Mouse (Mus musculus) hindbrain, embryonic 11.5 days (tissue): ENCODE measurements at regions not wholly inside any gene's neighbourhood (a gene's known extent, or its start where the extent isn't known, plus 50 kb on each side); places are given as distances from the start of the nearest gene placed in this dataset.
"Not testable (repeated sequence)": the region's sequence is repeated elsewhere in the genome, so short reads cannot be mapped to it uniquely, and the experiment has no call there.

Source experiments
- ATAC-seq: fragments of 200-750 bp; cut with Nextera tagmentation; 2 replicates; pipeline ENCODE4 v1.8.0; 2017; ENCODE audit warnings: mild to moderate bottlenecking, moderate TSS enrichment, moderate library complexity; ENCODE audit not compliant: low FRiP score
- DNase-seq: peaks from one replicate; pipeline ENCODE4 v3.0.0-alpha.2; 2015; ENCODE audit warnings: low spot score
- H3K27ac ChIP-seq: fragments of 300-500 bp; sonication (generic); 2 replicates; pipeline ENCODE4 v1.5.1; 2014; ENCODE audit warnings: mild to moderate bottlenecking, low read depth, low read length
- H3K27me3 ChIP-seq: fragments of 300-500 bp; sonication (generic); 2 replicates; pipeline ENCODE4 v1.6.1; 2014; ENCODE audit warnings: mild to moderate bottlenecking, low read length, moderate library complexity, mixed read lengths; ENCODE audit not compliant: control insufficient read depth, insufficient read depth
- H3K36me3 ChIP-seq: fragments of 300-500 bp; sonication (generic); 2 replicates; pipeline ENCODE4 v1.6.1; 2014; ENCODE audit warnings: mild to moderate bottlenecking, low read length, moderate library complexity, mixed read lengths; ENCODE audit not compliant: control insufficient read depth, insufficient read depth
- H3K4me1 ChIP-seq: fragments of 300-500 bp; sonication (generic); replicated peaks from 2 replicates; pipeline ENCODE4 v1.6.1; 2014; ENCODE audit warnings: low read length, mixed read lengths; ENCODE audit not compliant: control insufficient read depth, insufficient read depth
- H3K4me2 ChIP-seq: fragments of 300-500 bp; sonication (generic); replicated peaks from 2 replicates; pipeline ENCODE4 v1.6.1; 2014; ENCODE audit warnings: mild to moderate bottlenecking, low read depth, low read length
- H3K4me3 ChIP-seq: fragments of 300-500 bp; sonication (generic); 2 replicates; pipeline ENCODE4 v1.5.1; 2014; ENCODE audit warnings: low read depth, low read length
- H3K9ac ChIP-seq: fragments of 300-500 bp; sonication (generic); 2 replicates; pipeline ENCODE4 v1.6.1; 2014; ENCODE audit warnings: low read depth, low read length
- H3K9me3 ChIP-seq: fragments of 300-500 bp; sonication (generic); 2 replicates; pipeline ENCODE4 v1.6.1; 2016; ENCODE audit warnings: low read length; ENCODE audit not compliant: control insufficient read depth
- whole genome bisulfite sequencing: fragments of 180-500 bp; shearing (Covaris S2); extraction: QIAGEN DNeasy Blood & Tissue Kit; methylation state at CpG from one replicate; pipeline ENCODE4 v1.1.7; 2014; 5-methylcytosine and 5-hydroxymethylcytosine counted together

DNA sequence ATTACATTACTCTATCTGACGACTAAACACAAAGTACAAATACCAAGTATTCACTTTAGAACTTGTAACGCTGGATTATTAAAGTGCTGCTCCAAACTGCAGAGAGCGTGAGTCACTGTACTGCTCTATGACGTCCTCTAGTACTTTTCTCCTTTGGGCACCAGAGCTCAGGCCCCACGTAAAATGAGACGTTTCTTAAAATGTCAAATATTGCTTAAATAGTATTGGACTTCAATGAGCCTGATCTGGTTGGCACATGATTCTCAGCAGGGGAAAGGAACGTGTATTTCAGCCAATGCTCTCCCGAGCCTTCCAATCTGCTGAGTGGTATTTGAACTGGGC, 175.8 kb upstream of the Klf14 start:
- no peaks in the 10 kb centered on the region for H3K9me3 ChIP-seq
- no peaks in the 10 kb centered on the region for H3K4me1 ChIP-seq
- ATAC-seq: no peak
- DNase-seq: no peak
- no peak overlapping the region for H3K4me2 ChIP-seq
- no peak overlapping the region for H3K27ac ChIP-seq
- no peak overlapping the region for H3K9ac ChIP-seq
- no peaks in the 10 kb centered on the region for H3K36me3 ChIP-seq
- no peaks in the 10 kb centered on the region for H3K27me3 ChIP-seq
- H3K4me3 ChIP-seq: no peak overlapping the region
- 83% methylated on average over 8 of the region's 8 CpGs for WGBS

DNA sequence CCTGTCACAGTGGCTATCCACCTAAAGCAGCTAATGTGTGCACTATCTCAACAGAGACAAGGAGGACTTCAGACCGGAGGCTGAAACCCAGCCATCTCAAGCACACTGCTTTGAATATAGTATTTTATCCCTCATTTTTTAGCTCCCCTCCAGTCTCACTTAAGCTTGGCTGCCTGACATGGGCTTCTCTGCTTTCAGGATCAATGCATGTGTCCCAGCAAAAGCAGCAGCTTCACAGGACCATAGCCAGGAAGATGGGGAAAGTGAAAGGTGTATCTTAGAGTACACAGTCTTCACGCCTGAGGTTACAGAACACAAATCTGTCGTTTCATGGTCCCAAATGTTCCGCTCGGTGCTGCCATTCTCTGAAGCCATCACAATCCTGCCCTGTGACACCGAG, 176.7 kb upstream of the Klf14 start:
- H3K36me3 ChIP-seq: no peaks in the 10 kb centered on the region
- ATAC-seq (no peak), DNase-seq (no peak)
- H3K27me3 ChIP-seq: no peaks in the 10 kb centered on the region
- no peaks in the 10 kb centered on the region for H3K9me3 ChIP-seq
- H3K4me1 ChIP-seq: no peaks in the 10 kb centered on the region
- no peak overlapping the region for H3K4me2 ChIP-seq
- H3K27ac ChIP-seq: no peak overlapping the region
- H3K9ac ChIP-seq: no peak overlapping the region
- 68% methylated on average over 6 of the region's 6 CpGs for WGBS
- H3K4me3 ChIP-seq: no peak overlapping the region

DNA sequence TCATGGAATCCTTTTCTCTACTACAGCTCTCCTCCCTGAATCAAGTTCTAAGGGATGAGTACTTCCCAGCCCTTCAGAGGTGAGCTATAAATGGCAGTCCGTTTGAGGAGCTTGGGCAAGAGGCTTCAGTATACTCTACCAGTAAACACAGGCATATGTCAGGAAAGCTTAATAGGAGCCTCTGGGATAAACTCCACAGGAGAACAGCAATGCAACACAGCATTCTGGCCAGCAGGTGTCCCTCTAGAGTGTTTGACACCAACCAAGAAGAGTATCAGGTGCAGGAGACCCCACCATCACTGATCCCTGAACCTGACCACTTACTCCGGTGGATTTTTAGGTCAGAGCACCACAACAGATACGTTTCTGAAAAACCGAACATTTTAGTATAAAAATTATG, 178.0 kb upstream of the Klf14 start:
- no peak overlapping the region for H3K27ac ChIP-seq
- H3K27me3 ChIP-seq: no peaks in the 10 kb centered on the region
- ATAC-seq (no peak), DNase-seq (peak; percentile 53)
- WGBS: 64% methylated on average over 4 of the region's 4 CpGs
- no peaks in the 10 kb centered on the region for H3K36me3 ChIP-seq
- H3K9me3 ChIP-seq: no peaks in the 10 kb centered on the region
- no peaks in the 10 kb centered on the region for H3K4me1 ChIP-seq
- no peak overlapping the region for H3K9ac ChIP-seq
- no peak overlapping the region for H3K4me3 ChIP-seq
- no peak overlapping the region for H3K4me2 ChIP-seq

DNA sequence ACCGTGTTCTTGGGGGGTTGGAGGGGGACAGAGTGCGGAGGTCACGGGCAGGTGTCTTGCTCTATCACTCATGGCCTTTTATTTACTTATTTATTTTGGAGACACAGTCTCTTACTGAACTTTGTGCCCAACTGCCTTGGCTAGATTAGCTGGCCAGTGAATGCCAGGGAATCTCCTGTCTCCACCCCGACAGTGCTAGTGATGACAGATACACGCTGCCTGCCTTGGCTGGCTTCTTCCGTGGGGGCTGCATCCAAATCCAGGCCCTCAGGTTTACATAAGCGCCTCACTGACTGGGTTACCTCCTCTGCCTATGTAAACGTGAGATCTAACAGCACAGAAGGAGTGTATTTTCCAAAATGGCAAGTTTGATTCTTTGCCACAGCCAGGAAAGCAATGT, 178.5 kb upstream of the Klf14 start:
- ATAC-seq (no peak), DNase-seq (no peak)
- no peaks in the 10 kb centered on the region for H3K36me3 ChIP-seq
- H3K4me3 ChIP-seq: no peak overlapping the region
- 90% methylated on average over 8 of the region's 8 CpGs for WGBS
- no peaks in the 10 kb centered on the region for H3K27me3 ChIP-seq
- H3K9me3 ChIP-seq: no peaks in the 10 kb centered on the region
- H3K27ac ChIP-seq: no peak overlapping the region
- no peaks in the 10 kb centered on the region for H3K4me1 ChIP-seq
- H3K4me2 ChIP-seq: no peak overlapping the region
- H3K9ac ChIP-seq: no peak overlapping the region

DNA sequence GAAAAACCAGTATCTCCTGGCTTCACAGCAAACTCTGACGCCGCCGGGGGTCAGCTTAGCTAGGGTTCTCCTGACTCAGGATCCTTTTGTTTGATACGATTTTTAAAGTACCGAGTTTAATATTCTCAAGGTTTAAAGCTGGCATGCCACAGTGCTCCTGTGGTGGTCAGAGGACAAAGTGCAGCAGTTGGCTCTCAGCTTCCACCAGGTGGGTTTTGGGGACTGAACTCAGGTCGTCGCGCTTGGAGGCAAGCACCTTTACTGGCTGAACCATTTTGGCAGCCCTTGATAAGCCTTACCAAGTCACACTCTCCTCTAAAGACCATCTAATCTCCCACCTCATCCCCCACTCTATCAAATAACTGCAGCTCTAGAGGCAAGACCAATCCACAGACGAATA, 181.1 kb upstream of the Klf14 start:
- no peak overlapping the region for H3K4me2 ChIP-seq
- ATAC-seq: no peak
- WGBS: 86% methylated on average over 9 of the region's 9 CpGs
- no peak overlapping the region for H3K27ac ChIP-seq
- no peaks in the 10 kb centered on the region for H3K36me3 ChIP-seq
- DNase-seq: no peak
- H3K27me3 ChIP-seq: no peaks in the 10 kb centered on the region
- no peak overlapping the region for H3K9ac ChIP-seq
- no peak overlapping the region for H3K4me3 ChIP-seq
- no peaks in the 10 kb centered on the region for H3K9me3 ChIP-seq
- no peaks in the 10 kb centered on the region for H3K4me1 ChIP-seq

DNA sequence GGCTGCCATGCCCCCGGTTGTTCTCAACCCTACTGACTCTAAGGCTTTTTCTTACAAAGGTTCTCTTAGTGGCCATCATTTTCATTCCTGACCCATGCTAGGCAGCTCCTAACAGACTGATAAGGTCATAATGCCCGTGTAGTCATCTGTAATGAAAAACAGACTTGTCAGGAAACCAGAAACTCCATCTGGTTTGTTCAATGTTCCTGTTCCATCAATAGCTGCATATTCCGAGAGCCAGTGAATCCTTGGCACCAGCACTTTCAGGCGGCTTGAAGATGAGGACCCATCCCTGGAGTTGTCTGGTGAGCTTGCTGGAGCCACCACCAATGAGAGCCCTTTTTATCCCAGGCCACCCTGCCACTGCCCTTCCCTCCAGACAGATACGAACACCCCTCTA, 181.7 kb upstream of the Klf14 start:
- 83% methylated on average over 5 of the region's 5 CpGs for WGBS

DNA sequence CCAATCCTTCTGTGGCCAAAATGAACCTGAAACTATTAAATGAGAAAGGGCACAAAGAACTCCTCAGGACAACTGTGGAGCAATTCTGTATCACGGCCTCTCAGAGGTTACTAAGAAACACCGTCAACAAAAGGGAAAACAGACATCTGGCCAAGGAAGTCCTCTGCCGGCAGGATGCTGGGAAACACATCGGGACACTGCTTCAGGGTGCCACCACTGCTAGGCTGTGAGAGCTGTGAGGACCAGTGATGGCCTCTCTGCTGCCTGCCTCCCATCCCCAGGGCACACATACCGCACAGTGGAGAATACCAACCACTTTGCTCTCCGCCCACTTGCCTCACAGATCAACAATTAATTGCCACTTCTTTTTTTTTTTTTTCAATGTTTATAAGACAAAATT, 182.6 kb upstream of the Klf14 start:
- no peak overlapping the region for H3K4me2 ChIP-seq
- H3K27ac ChIP-seq: no peak overlapping the region
- no peak overlapping the region for H3K4me3 ChIP-seq
- no peaks in the 10 kb centered on the region for H3K9me3 ChIP-seq
- no peaks in the 10 kb centered on the region for H3K36me3 ChIP-seq
- ATAC-seq (no peak), DNase-seq (no peak)
- H3K27me3 ChIP-seq: no peaks in the 10 kb centered on the region
- WGBS: 84% methylated on average over 6 of the region's 6 CpGs
- H3K9ac ChIP-seq: no peak overlapping the region
- H3K4me1 ChIP-seq: no peaks in the 10 kb centered on the region

More for the DNA sequence above, 181.7 kb upstream of the Klf14 start:
- Histone ChIP-seq H3K4me2 (no peak overlapping the region), H3K4me1 (no peaks in the 10 kb centered on the region), H3K9me3 (no peaks in the 10 kb centered on the region), H3K27ac (no peak overlapping the region), H3K27me3 (no peaks in the 10 kb centered on the region), H3K4me3 (no peak overlapping the region), H3K9ac (no peak overlapping the region), H3K36me3 (no peaks in the 10 kb centered on the region)
- no peak for DNase-seq
- no peak for ATAC-seq

DNA sequence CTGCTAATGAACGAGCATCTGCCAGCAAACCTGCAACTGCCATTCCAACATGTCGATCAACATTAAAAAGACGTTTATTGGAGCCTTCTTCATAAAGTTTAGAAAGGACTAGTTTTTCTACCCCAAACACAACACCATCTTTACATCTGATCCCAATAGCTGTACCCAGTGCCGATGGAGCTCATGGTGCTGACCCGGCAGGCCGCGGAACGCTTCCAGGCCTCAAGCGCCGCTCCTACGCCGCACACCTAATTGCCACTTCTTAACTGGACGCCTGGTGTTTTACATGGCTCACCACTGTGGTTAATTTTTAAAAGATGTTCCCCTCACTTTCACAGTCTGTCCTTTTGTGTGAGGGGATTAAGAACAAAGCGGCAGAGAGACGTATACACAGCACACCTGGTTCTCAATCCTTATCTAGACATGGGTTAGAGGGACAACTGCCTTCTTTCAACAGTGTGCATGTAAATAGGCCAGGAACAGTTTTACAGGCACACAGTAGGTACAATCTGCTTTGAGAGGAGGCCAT, 183.7 kb upstream of the Klf14 start:
- not testable (repeated sequence) for H3K36me3 ChIP-seq, H3K9ac ChIP-seq, ATAC-seq, H3K4me3 ChIP-seq, H3K4me2 ChIP-seq, H3K27ac ChIP-seq, H3K9me3 ChIP-seq, H3K27me3 ChIP-seq, DNase-seq, H3K4me1 ChIP-seq
- WGBS: 93% methylated on average over 15 of the region's 15 CpGs

DNA sequence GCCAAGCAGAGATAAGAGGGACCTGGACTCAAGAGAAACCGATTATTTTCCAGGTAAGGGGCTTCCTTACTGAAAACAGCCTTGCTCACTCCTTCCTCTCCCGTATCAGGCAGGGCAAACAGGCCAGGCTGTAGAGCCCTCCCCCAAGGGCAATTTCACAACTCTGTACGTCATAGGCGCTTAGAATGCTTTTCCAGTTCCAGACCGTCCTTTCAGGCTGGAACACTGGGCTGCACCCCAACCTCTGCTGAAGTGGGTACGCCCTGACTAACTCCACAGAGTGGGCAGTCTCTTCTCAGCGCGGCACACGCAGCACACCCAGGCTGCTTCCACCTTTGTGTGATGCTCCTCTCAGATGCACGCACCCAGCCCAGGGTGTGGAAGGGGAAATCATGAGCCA, 186.8 kb upstream of the Klf14 start:
- Histone ChIP-seq H3K9ac (no peak overlapping the region), H3K4me1 (no peaks in the 10 kb centered on the region), H3K4me3 (no peak overlapping the region), H3K4me2 (no peak overlapping the region), H3K27me3 (no peaks in the 10 kb centered on the region), H3K27ac (no peak overlapping the region), H3K36me3 (no peaks in the 10 kb centered on the region), H3K9me3 (no peaks in the 10 kb centered on the region)
- ATAC-seq (no peak), DNase-seq (no peak)
- WGBS: 89% methylated on average over 10 of the region's 10 CpGs
